Comparison of ENCODE assay signal across 10 mouse cellular contexts in genomic region chr10:16545445-16545844, GRCm38 (mm10).
DNase-seq lines count a peak whose midpoint lies in the region; ATAC-seq lines count a peak whose summit lies in the region.
"Had no signal": no experiment of that assay in that cellular context is flagged by ENCODE, and none has a peak within 500 bp of the region (broad histone marks: within the 10 kb centered on the region; RNA-seq: fewer than 3 reads in every experiment).

No protein-coding gene starts in this region.

- H3K27ac ChIP-seq in limb, embryonic 12.5 days = peak overlapping the region; percentile 41; the same call in 1 of the 2 replicates

- no peak overlapping the region for H3K4me3 ChIP-seq in limb, embryonic 12.5 days (replicated peaks)

- no peak for ATAC-seq in limb, embryonic 12.5 days (ENCODE audit: insufficient number of reproducible peaks, insufficient read depth, low FRiP score, low TSS enrichment, low read depth)

- no peak overlapping the region for H3K4me2 ChIP-seq in limb, embryonic 12.5 days

- H3K27me3 ChIP-seq in limb, embryonic 12.5 days = no peaks in the 10 kb centered on the region
- H3K27me3 ChIP-seq: CH12.LX had no signal

- H3K9me3 ChIP-seq in limb, embryonic 12.5 days = no peaks in the 10 kb centered on the region

- no peak overlapping the region for H3K9ac ChIP-seq in limb, embryonic 12.5 days (replicated peaks)

- H3K36me3 ChIP-seq in limb, embryonic 12.5 days = no peaks in the 10 kb centered on the region

- DNase-seq in heart, adult 11 months = peak; percentile 88
- DNase-seq in heart, adult 8-10 months (ENCODE audit: low spot score) = no peak
- peak; percentile 16 for DNase-seq in urinary bladder, postnatal 14 days (ENCODE audit: low spot score)
- DNase-seq in urinary bladder, adult 2 months (ENCODE audit: low spot score) = no peak
- no peak for DNase-seq in left cerebral cortex, postnatal 10 days (ENCODE audit: extremely low spot score in 1 of 2, low spot score in 2 of 2)
- no peak for DNase-seq in spleen, adult 12 weeks (ENCODE audit: low spot score)
- DNase-seq in right cerebral cortex, postnatal 14 days = no peak
- DNase-seq: adrenal gland, postnatal 25 days had no signal

- 0% methylated on average over 1 of the region's 1 CpGs for WGBS in limb, embryonic 12.5 days

- intact Hi-C loops in left cerebral cortex, postnatal 10 days (cut with DNase I) = no loop called here

- peaks cover 10% of the 10 kb centered on the region; the same call in 1 of the 2 replicates for H3K4me1 ChIP-seq in limb, embryonic 12.5 days (replicated peaks)

Comparison
In these comparisons a context has a peak if more than half of its experiments do, and no peak if none do; other contexts are left out.
1. DNase-seq: peak in heart, adult 11 months (single experiment) and urinary bladder, postnatal 14 days (single experiment); none in heart, adult 8-10 months (single experiment), urinary bladder, adult 2 months (single experiment), left cerebral cortex, postnatal 10 days (0 of 2), spleen, adult 12 weeks (single experiment) and right cerebral cortex, postnatal 14 days (single experiment).